Mouse (Mus musculus) hindbrain, embryonic 15.5 days (tissue): ENCODE measurements around the gene Fam117b. TPM values are rescaled to one million over a fixed set of nuclear protein-coding genes. Genes with fewer than 3 reads are reported as not detected.

Experiments used
- ATAC-seq: fragments of 200-750 bp; cut with Nextera tagmentation; 2 replicates; pipeline ENCODE4 v1.8.0; 2017; ENCODE audit warnings: low read depth, moderate number of reproducible peaks, moderate TSS enrichment; ENCODE audit not compliant: low FRiP score
- H3K27ac ChIP-seq: fragments of 300-500 bp; sonication (generic); replicated peaks from 2 replicates; pipeline ENCODE4 v1.5.1; 2015; ENCODE audit warnings: mild to moderate bottlenecking, inconsistent platforms
- H3K27me3 ChIP-seq: fragments of 300-500 bp; sonication (generic); 2 replicates; pipeline ENCODE4 v1.6.1; 2015; ENCODE audit warnings: control low read depth, inconsistent platforms
- H3K36me3 ChIP-seq: fragments of 300-500 bp; sonication (generic); 2 replicates; pipeline ENCODE4 v1.6.1; 2015; ENCODE audit warnings: control low read depth, inconsistent platforms
- H3K4me1 ChIP-seq: fragments of 300-500 bp; sonication (generic); replicated peaks from 2 replicates; pipeline ENCODE4 v1.6.1; 2015; ENCODE audit warnings: control low read depth, inconsistent platforms
- H3K4me2 ChIP-seq: fragments of 300-500 bp; sonication (generic); 2 replicates; pipeline ENCODE4 v1.6.1; 2015; ENCODE audit warnings: moderate library complexity, mild to moderate bottlenecking, inconsistent platforms
- H3K4me3 ChIP-seq: fragments of 300-500 bp; sonication (generic); 2 replicates; pipeline ENCODE4 v1.5.1; 2015; ENCODE audit warnings: mild to moderate bottlenecking, inconsistent platforms
- H3K9ac ChIP-seq: fragments of 300-500 bp; sonication (generic); 2 replicates; pipeline ENCODE4 v1.6.1; 2015; ENCODE audit warnings: inconsistent platforms
- H3K9me3 ChIP-seq: fragments of 300-500 bp; sonication (generic); 2 replicates; pipeline ENCODE4 v1.6.1; 2016; ENCODE audit warnings: control low read depth, inconsistent platforms
- WGBS: fragments of 180-500 bp; shearing (Covaris S2); methylation state at CpG from one replicate; pipeline ENCODE4 v1.1.7; 2015; 5-methylcytosine and 5-hydroxymethylcytosine counted together
- polyA plus RNA-seq: library from polyadenylated mRNA; unstranded; fragments of >200 nt; fragmentation: Nextera tagmentation; extraction: Ambion mirVana; gene quantifications from 2 replicates; pipeline ENCODE4 v1.2.1, GENCODE M21; 2015

Gene Fam117b
- polyA plus RNA-seq, 1 experiment from 2014 or later = 38.3 TPM

DNA sequence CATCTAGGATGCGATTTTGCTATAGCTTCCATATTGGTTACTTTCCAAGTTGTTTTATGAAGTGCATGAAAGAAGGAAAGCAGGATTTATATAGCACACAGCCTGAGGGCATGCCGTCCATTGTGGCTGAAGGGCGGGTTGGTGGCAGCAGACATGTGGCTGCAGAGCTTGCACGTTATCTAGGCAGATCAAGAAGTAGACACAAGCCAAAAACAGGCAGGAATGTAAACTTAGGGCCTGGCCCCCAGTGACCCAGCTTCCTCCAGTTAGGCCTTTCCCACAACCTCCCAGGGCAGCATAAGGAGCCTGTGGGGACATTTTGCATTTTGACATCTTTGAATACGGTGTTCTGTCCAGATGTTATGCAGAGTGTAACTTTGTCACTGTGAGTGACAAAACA lies 31.0 kb downstream of the Fam117b start:
- ATAC-seq = no peak
- WGBS = 64% methylated on average over 5 of the region's 5 CpGs
- Histone ChIP-seq H3K27ac (no peak overlapping the region), H3K27me3 (no peaks in the 10 kb centered on the region), H3K9ac (no peak overlapping the region), H3K4me2 (no peak overlapping the region), H3K9me3 (no peaks in the 10 kb centered on the region), H3K4me1 (no peaks in the 10 kb centered on the region), H3K4me3 (no peak overlapping the region), H3K36me3 (no peaks in the 10 kb centered on the region)

DNA sequence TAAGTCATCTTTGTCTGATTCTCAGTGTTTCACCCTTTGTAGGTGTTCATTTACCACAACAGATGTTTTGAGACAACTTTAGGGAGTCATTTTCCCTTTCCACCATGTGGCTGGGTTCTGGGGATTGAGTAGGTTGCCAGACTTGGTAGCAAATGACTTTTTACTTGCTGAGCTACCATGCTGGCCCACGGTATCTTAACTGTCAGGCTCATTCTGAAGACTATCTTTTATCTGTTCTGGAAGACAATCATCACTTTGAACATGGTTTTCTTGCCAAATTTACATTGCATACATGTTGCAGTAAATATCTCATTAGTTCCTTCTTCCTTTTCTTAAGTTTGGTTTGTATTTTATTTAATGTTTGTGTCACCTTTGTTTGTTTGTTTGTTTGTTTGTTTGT lies 33.2 kb downstream of the Fam117b start:
- no peak for ATAC-seq
- Histone ChIP-seq H3K27me3 (no peaks in the 10 kb centered on the region), H3K4me2 (no peak overlapping the region), H3K36me3 (peaks cover 5% of the 10 kb centered on the region; the same call in 1 of the 2 replicates), H3K9me3 (no peaks in the 10 kb centered on the region), H3K4me1 (no peaks in the 10 kb centered on the region), H3K9ac (no peak overlapping the region), H3K4me3 (no peak overlapping the region), H3K27ac (no peak overlapping the region)
- WGBS = 77% methylated on average over 1 of the region's 1 CpGs

DNA sequence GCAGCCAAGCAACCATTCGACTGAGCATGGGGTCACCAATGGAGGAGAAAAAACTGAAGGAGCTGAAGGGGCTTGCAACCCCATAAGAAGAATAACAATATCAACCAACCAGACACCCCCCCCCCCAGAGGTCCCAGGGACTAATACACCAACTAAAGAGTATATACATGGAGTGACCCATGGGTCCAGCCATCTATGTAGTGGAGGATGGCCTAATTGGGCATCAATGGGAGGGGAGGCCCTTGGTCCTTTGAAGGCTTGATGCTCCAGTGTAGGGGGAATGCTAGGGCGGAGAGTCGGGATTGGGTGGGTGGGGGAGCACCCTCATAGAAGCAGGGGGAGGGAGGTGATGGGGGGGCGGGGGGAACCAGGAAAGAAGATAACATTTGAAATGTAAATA lies 34.7 kb downstream of the Fam117b start:
- 99% methylated on average over 4 of the region's 4 CpGs for WGBS
- H3K9me3 ChIP-seq = no peaks in the 10 kb centered on the region
- ATAC-seq = no peak
- H3K4me2 ChIP-seq = no peak overlapping the region
- no peak overlapping the region for H3K4me3 ChIP-seq
- H3K36me3 ChIP-seq = peaks cover 5% of the 10 kb centered on the region; the same call in 1 of the 2 replicates
- no peaks in the 10 kb centered on the region for H3K4me1 ChIP-seq
- H3K9ac ChIP-seq = no peak overlapping the region
- H3K27me3 ChIP-seq = no peaks in the 10 kb centered on the region
- no peak overlapping the region for H3K27ac ChIP-seq

DNA sequence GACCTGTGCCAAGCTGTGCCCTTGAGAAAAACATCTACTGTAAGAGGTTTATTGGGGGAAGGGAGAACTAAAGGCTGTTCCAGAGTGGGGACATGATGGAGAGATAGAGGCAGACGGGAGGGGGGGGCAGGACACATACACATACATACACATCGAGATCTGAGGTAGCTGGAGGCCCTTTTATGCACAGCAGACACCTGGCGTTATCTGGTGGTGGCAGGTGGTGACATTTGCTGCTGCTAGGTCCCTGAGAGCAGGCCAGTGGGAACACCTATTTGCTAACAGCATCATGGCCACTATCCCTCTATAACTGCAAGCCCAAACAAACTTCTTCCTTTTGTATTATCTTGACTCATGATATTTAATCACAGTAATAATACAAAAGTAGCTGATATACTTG lies 44.4 kb downstream of the Fam117b start:
- no peaks in the 10 kb centered on the region for H3K27me3 ChIP-seq
- no peak overlapping the region for H3K4me2 ChIP-seq
- H3K27ac ChIP-seq = no peak overlapping the region
- WGBS = 89% methylated on average over 3 of the region's 3 CpGs
- no peak for ATAC-seq
- H3K36me3 ChIP-seq = peaks cover 25% of the 10 kb centered on the region
- H3K9ac ChIP-seq = no peak overlapping the region
- no peaks in the 10 kb centered on the region for H3K9me3 ChIP-seq
- H3K4me3 ChIP-seq = no peak overlapping the region
- H3K4me1 ChIP-seq = no peaks in the 10 kb centered on the region

DNA sequence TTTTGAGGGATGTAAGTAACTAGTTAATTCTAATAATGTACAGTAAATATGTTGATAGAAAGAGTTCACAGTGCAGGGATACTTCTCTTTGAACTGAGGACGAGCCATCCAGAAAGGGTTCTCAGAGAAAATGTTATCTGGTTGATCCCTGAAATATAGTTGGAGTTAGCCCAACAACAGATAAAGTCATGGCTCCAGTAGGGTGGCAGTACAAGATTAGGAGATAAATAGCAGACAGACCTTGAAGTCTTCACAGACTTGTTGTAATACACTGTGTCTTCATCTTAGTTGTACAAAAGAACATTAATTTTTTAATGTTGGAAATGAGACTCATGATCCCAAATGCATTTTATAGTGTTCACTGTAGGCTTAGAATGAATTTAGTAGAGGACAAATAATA lies 47.1 kb downstream of the Fam117b start:
- 90% methylated on average over 1 of the region's 1 CpGs for WGBS
- Histone ChIP-seq H3K9ac (no peak overlapping the region), H3K27ac (no peak overlapping the region), H3K36me3 (peaks cover 39% of the 10 kb centered on the region), H3K4me3 (no peak overlapping the region), H3K9me3 (no peaks in the 10 kb centered on the region), H3K4me2 (no peak overlapping the region), H3K27me3 (no peaks in the 10 kb centered on the region), H3K4me1 (no peaks in the 10 kb centered on the region)
- no peak for ATAC-seq

DNA sequence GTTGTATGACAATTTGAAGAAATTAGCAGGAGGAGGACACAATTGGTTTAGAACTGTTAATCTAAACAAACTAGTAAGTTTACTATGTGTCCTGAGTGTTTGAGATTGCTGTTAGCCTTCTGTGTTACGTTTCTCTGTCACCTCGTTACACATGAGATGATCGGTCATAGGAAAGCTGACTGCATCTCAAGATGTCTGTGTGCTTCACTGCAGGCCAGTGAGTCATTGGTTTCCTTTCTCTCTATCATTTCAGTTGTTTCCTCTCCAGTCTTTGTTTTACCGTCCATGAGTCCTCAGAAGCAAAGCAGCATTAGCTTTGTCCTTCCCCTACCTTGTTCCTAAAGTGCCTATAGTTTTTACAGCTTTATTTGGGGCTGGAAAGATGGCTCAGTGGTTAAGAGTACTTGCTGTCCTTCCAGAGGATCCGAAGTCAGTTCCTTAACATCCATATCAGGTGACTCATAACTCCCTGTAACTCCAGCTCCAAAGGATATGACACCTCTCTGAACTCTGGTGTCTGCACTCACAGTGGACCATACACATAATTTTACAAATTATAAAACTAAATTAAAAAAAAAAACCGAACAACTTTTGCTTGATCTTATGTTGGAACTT lies 53.5 kb downstream of the Fam117b start:
- WGBS = 94% methylated on average over 6 of the region's 6 CpGs
- no peak for ATAC-seq
- peaks cover 33% of the 10 kb centered on the region for H3K36me3 ChIP-seq

DNA sequence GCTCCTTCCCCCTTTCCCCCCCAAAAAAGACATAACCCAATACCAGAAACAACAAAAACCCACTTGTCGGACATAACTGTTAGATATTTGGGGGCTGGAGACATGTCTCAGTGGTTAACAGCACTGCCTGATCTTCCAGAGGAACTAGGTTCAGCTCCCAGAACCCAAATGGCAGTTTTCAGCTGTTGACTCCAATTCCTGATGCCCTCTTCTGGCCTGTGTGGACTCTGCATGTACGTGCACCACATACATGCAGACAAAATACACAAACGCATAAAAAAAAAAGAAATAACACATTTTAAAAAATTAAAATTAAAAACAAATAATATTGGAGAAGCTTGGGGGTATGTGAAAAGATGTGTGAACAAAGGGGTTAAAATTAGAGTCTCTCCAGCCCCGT lies 54.5 kb downstream of the Fam117b start:
- H3K36me3 ChIP-seq = peaks cover 31% of the 10 kb centered on the region
- no peak overlapping the region for H3K4me3 ChIP-seq
- H3K9ac ChIP-seq = no peak overlapping the region
- no peaks in the 10 kb centered on the region for H3K4me1 ChIP-seq
- H3K9me3 ChIP-seq = no peaks in the 10 kb centered on the region
- 91% methylated on average over 4 of the region's 4 CpGs for WGBS
- H3K27ac ChIP-seq = no peak overlapping the region
- ATAC-seq = no peak
- H3K27me3 ChIP-seq = no peaks in the 10 kb centered on the region
- H3K4me2 ChIP-seq = no peak overlapping the region

More for the DNA sequence above, 53.5 kb downstream of the Fam117b start:
- Histone ChIP-seq H3K4me1 (no peaks in the 10 kb centered on the region), H3K27me3 (no peaks in the 10 kb centered on the region), H3K9me3 (no peaks in the 10 kb centered on the region), H3K4me3 (no peak overlapping the region), H3K27ac (no peak overlapping the region), H3K9ac (no peak overlapping the region), H3K4me2 (no peak overlapping the region)

DNA sequence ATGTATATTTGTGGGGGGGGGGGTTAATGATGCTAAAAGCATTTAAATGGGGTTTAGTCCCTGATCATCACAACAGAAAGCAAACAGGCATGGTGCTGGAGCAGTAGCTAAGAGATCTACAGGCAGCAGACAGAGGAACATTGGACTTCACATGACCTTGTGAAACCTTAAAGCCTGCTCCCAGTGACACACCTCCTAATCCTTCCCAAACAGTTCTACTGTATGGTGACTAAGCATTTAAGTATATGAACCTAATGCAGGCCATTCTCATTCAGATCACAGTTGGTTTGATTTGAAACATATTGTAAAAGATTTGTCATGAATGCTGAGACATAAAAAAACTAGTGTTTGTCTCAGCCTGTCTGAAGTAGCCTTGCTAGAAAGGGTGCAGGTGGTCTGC lies 73.8 kb downstream of the Fam117b start:
- H3K36me3 ChIP-seq = peaks cover 50% of the 10 kb centered on the region
- H3K4me3 ChIP-seq = no peak overlapping the region
- H3K9me3 ChIP-seq = no peaks in the 10 kb centered on the region
- no peaks in the 10 kb centered on the region for H3K27me3 ChIP-seq
- ATAC-seq = no peak
- no peaks in the 10 kb centered on the region for H3K4me1 ChIP-seq
- H3K27ac ChIP-seq = no peak overlapping the region
- H3K4me2 ChIP-seq = no peak overlapping the region
- no peak overlapping the region for H3K9ac ChIP-seq

DNA sequence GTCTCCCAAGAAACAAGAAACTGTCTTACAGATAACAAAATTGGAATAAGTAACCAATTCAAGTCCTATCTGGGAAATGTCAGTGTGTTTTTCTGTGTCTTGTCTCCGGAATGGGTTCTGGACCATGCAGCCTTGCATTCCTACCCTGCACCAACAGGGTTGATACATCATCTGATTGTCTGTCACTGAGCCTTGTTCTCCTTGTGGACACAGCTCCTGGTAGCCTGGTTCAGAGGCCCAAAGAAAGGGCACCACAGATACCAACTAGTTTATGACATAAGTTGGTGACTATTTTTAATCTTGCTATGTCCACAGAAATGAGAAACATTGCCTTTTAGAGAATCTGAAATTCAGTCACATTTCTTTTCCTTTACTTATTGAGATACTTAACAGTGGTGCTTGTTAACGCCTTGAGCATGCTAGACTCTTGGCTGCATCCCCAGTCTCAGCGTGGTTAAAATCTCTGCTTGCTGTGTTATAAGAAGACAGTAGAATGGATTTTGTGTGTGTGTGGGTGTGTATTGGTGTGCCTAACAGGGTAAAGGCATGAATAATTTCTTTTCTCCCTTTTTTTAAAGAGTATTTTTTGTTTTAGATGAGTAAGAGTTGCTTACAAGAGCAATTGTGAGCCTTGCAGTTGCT lies 74.7 kb downstream of the Fam117b start:
- Histone ChIP-seq H3K27me3 (no peaks in the 10 kb centered on the region), H3K4me2 (no peak overlapping the region), H3K4me1 (no peaks in the 10 kb centered on the region), H3K9me3 (no peaks in the 10 kb centered on the region), H3K36me3 (peaks cover 44% of the 10 kb centered on the region), H3K27ac (no peak overlapping the region), H3K9ac (no peak overlapping the region), H3K4me3 (no peak overlapping the region)
- ATAC-seq = no peak
- WGBS = 88% methylated on average over 3 of the region's 3 CpGs

DNA sequence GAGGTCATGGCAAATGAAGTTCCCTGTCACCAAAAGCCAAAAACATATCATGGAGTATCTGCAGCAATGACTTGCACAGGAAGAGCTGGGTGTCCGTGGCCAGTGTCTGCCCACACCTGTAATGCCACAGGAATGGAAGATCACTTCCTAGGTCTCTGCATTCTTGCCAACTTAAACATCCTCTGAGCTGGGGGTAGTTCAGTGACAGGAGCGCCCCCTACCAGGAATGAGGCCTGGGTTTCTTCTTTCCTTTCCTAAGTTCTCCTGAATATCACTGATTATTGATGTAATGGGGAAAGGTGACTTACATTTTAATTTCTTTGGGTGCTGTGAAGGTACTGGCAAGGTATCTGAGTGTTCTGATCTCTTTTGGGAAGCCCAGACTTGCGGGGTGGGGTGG lies 82.8 kb downstream of the Fam117b start:
- Histone ChIP-seq H3K36me3 (peaks cover 17% of the 10 kb centered on the region), H3K27ac (no peak overlapping the region), H3K4me2 (no peak overlapping the region), H3K9ac (no peak overlapping the region), H3K4me1 (no peaks in the 10 kb centered on the region), H3K27me3 (no peaks in the 10 kb centered on the region), H3K4me3 (no peak overlapping the region), H3K9me3 (no peaks in the 10 kb centered on the region)
- 62% methylated on average over 3 of the region's 3 CpGs for WGBS
- no peak for ATAC-seq

DNA sequence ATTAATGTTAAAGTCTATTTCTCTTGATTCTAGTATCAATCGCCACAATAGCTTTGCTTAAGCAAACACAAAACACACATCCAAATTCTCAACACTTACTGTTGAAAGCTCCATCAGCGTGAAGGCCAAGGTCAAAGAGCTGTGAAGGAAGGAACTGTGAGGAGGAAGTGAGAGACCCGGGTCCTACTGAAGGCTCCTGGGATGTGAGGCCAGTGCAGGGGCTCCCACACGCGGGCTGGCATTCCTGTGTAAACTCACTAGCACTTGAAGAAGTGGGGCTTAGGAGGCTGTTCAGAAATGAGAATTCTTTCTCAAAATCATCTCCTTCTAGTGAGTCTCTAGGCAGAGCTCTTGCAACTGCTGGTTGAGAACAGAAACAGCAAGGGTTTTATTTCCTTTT lies 84.5 kb downstream of the Fam117b start:
- H3K9ac ChIP-seq = no peak overlapping the region
- peaks cover 9% of the 10 kb centered on the region; the same call in 1 of the 2 replicates for H3K36me3 ChIP-seq
- no peaks in the 10 kb centered on the region for H3K9me3 ChIP-seq
- no peak overlapping the region for H3K4me2 ChIP-seq
- H3K27ac ChIP-seq = no peak overlapping the region
- ATAC-seq = no peak
- WGBS = 80% methylated on average over 5 of the region's 5 CpGs
- no peaks in the 10 kb centered on the region for H3K27me3 ChIP-seq
- no peaks in the 10 kb centered on the region for H3K4me1 ChIP-seq
- H3K4me3 ChIP-seq = no peak overlapping the region

DNA sequence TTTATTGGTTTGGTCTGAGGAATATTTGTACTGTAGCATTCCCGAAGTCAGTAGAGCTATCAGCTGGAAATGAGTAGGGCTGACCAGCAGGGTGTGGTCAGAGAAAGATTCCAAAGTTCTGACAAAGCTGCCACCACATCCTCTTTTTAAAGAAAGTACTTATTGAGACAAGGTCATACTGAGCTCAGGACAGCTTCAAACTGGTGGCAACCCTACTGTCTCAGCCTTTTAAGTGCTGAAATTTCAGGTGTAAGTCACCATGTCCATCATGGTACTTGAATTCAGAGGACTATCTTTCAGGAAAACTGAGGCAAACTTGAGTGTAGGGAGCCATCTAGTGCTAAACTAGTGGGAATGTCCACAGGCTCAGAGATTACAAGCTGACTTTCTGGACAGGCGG lies 87.5 kb downstream of the Fam117b start:
- no peak overlapping the region for H3K4me2 ChIP-seq
- H3K9me3 ChIP-seq = no peaks in the 10 kb centered on the region
- no peaks in the 10 kb centered on the region for H3K4me1 ChIP-seq
- 63% methylated on average over 2 of the region's 2 CpGs for WGBS
- H3K27me3 ChIP-seq = no peaks in the 10 kb centered on the region
- H3K9ac ChIP-seq = no peak overlapping the region
- ATAC-seq = no peak
- no peak overlapping the region for H3K27ac ChIP-seq
- H3K36me3 ChIP-seq = no peaks in the 10 kb centered on the region
- H3K4me3 ChIP-seq = no peak overlapping the region

DNA sequence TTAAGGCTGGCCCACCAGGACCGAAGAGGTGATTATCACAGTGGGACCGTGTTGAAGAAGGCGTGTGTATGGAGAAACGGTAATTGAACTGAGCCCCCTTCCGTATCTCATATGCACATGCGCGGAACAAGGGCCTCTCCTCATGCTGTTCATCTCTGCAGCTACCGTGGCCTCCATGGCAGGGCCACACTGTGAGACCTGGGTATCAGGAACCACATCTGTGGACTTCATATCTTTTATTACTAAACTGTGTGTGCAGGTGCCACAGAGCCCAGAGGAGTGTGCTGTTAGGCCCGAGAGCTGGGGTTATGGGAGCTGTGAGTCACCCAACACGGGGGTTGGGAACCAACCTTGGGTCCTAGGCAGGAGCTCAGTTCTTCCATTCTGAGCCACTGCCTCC lies 94.5 kb downstream of the Fam117b start:
- Histone ChIP-seq H3K9ac (no peak overlapping the region), H3K27ac (no peak overlapping the region)

More for the DNA sequence above, 94.5 kb downstream of the Fam117b start:
- ATAC-seq = no peak
- H3K27me3 ChIP-seq = no peaks in the 10 kb centered on the region
- no peaks in the 10 kb centered on the region for H3K9me3 ChIP-seq
- no peak overlapping the region for H3K4me2 ChIP-seq
- no peaks in the 10 kb centered on the region; the same call in 1 of the 2 replicates for H3K36me3 ChIP-seq
- H3K4me1 ChIP-seq = no peaks in the 10 kb centered on the region
- WGBS = 89% methylated on average over 10 of the region's 10 CpGs
- no peak overlapping the region for H3K4me3 ChIP-seq
